Mouse (Mus musculus) kidney, embryonic 16.5 days (tissue): ENCODE data around the gene Ahrr. TPM values are rescaled to one million over a fixed set of nuclear protein-coding genes. Genes with fewer than 3 reads are reported as not detected.

ENCODE experiments used
- ATAC-seq: fragments of 200-750 bp; cut with Nextera tagmentation; 2 replicates; pipeline ENCODE4 v1.8.0; 2017; ENCODE audit warnings: moderate TSS enrichment; ENCODE audit not compliant: low FRiP score, low TSS enrichment
- H3K27ac ChIP-seq: fragments of 300-500 bp; sonication (generic); 2 replicates; pipeline ENCODE4 v1.5.1; 2014; ENCODE audit warnings: low read length
- H3K27me3 ChIP-seq: fragments of 300-500 bp; sonication (generic); 2 replicates; pipeline ENCODE4 v1.6.1; 2014; ENCODE audit warnings: low read length, control low read depth, mixed read lengths; ENCODE audit not compliant: insufficient read depth
- H3K36me3 ChIP-seq: fragments of 300-500 bp; sonication (generic); 2 replicates; pipeline ENCODE4 v1.6.1; 2014; ENCODE audit warnings: low read length, control low read depth, mixed read lengths; ENCODE audit not compliant: insufficient read depth
- H3K4me1 ChIP-seq: fragments of 300-500 bp; sonication (generic); 2 replicates; pipeline ENCODE4 v1.6.1; 2014; ENCODE audit warnings: low read length, control low read depth, mixed read lengths; ENCODE audit not compliant: insufficient read depth
- H3K4me2 ChIP-seq: fragments of 300-500 bp; sonication (generic); replicated peaks from 2 replicates; pipeline ENCODE4 v1.6.1; 2014; ENCODE audit warnings: low read depth, low read length
- H3K4me3 ChIP-seq: fragments of 300-500 bp; sonication (generic); 2 replicates; pipeline ENCODE4 v1.5.1; 2014; ENCODE audit warnings: mild to moderate bottlenecking, low read length
- H3K9ac ChIP-seq: fragments of 300-500 bp; sonication (generic); replicated peaks from 2 replicates; pipeline ENCODE4 v1.6.1; 2014; ENCODE audit warnings: low read length
- H3K9me3 ChIP-seq: fragments of 300-500 bp; sonication (generic); 2 replicates; pipeline ENCODE4 v1.6.1; 2016; ENCODE audit warnings: low read length, control low read depth
- WGBS: fragments of 180-500 bp; shearing (Covaris S2); extraction: QIAGEN DNeasy Blood & Tissue Kit; methylation state at CpG from one replicate; pipeline ENCODE4 v1.1.7; 2014; 5-methylcytosine and 5-hydroxymethylcytosine counted together
- polyA plus RNA-seq: library from polyadenylated mRNA; unstranded; fragments of >200 nt; fragmentation: Nextera tagmentation; extraction: Ambion mirVana; gene quantifications from 2 replicates; pipeline ENCODE4 v1.2.1, GENCODE M21; 2015

The Ahrr gene
- polyA plus RNA-seq, 1 experiment from 2014 or later: 0.55 TPM

GRCm38 (mm10) chr13:74302050-74303037 is 10.2 kb upstream of the Ahrr start:
- Histone ChIP-seq H3K4me2 (no peak overlapping the region), H3K9me3 (no peaks in the 10 kb centered on the region), H3K9ac (no peak overlapping the region), H3K27ac (no peak overlapping the region), H3K27me3 (no peaks in the 10 kb centered on the region), H3K4me1 (no peaks in the 10 kb centered on the region), H3K4me3 (no peak overlapping the region), H3K36me3 (peaks cover 29% of the 10 kb centered on the region)
- 82% methylated on average over 10 of the region's 10 CpGs for WGBS
- 0 out of 2 replicates have a peak, but pooled peaks have one; percentile 10 for ATAC-seq

DNA sequence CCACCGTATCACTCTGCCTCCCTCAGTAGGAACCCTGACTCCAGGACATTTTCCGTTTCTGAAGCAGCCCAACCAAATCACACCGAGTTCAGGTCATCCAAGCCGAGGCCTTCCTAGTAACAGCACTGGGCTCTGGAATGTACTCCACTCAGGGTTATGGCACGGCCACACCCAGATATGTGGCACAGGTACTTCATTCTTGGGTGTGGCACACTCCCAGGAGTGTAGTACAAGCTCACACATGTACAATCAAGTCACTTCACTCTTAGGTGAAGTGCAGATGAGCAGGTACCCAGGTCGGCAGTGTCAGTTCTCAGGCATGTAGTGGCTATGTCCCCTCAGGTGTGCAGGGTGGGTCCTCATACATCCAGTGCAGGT is 9.5 kb upstream of the Ahrr start:
- H3K4me3 ChIP-seq: no peak overlapping the region
- peak; percentile 24; the same call in 1 of the 2 replicates for ATAC-seq
- H3K36me3 ChIP-seq: peaks cover 29% of the 10 kb centered on the region
- H3K27ac ChIP-seq: no peak overlapping the region
- 72% methylated on average over 6 of the region's 6 CpGs for WGBS
- H3K4me2 ChIP-seq: no peak overlapping the region
- no peaks in the 10 kb centered on the region for H3K4me1 ChIP-seq
- H3K9me3 ChIP-seq: no peaks in the 10 kb centered on the region
- H3K27me3 ChIP-seq: no peaks in the 10 kb centered on the region
- H3K9ac ChIP-seq: no peak overlapping the region

- Histone ChIP-seq H3K36me3 (peaks cover 26% of the 10 kb centered on the region), H3K27ac (no peak overlapping the region), H3K9ac (no peak overlapping the region), H3K4me2 (no peak overlapping the region), H3K4me1 (no peaks in the 10 kb centered on the region), H3K4me3 (no peak overlapping the region), H3K27me3 (no peaks in the 10 kb centered on the region), H3K9me3 (no peaks in the 10 kb centered on the region)
- 44% methylated on average over 4 of the region's 4 CpGs for WGBS
- ATAC-seq: peak; percentile 82; the same call in 1 of the 2 replicates
These were observed 8.9 kb upstream of the Ahrr start for GRCm38 (mm10) chr13:74300925-74301606.

- Histone ChIP-seq H3K4me2 (no peak overlapping the region), H3K27ac (no peak overlapping the region), H3K4me3 (no peak overlapping the region), H3K36me3 (no peaks in the 10 kb centered on the region), H3K27me3 (peaks cover 17% of the 10 kb centered on the region), H3K9ac (no peak overlapping the region), H3K9me3 (no peaks in the 10 kb centered on the region), H3K4me1 (peaks cover 7% of the 10 kb centered on the region; the same call in 1 of the 2 replicates)
- ATAC-seq: no peak
- 72% methylated on average over 7 of the region's 7 CpGs for WGBS
These were observed 4.2 kb upstream of the Ahrr start for GRCm38 (mm10) chr13:74296376-74296775.

- H3K27me3 ChIP-seq: peaks cover 17% of the 10 kb centered on the region
- WGBS: 75% methylated on average over 5 of the region's 5 CpGs
- H3K9me3 ChIP-seq: no peaks in the 10 kb centered on the region
- H3K4me1 ChIP-seq: peaks cover 7% of the 10 kb centered on the region; the same call in 1 of the 2 replicates
- H3K4me2 ChIP-seq: no peak overlapping the region
- no peak overlapping the region for H3K27ac ChIP-seq
- H3K4me3 ChIP-seq: no peak overlapping the region
- H3K36me3 ChIP-seq: no peaks in the 10 kb centered on the region
- H3K9ac ChIP-seq: no peak overlapping the region
- no peak for ATAC-seq
These were observed 2.5 kb downstream of the Ahrr start for GRCm38 (mm10) chr13:74289646-74290045.

DNA sequence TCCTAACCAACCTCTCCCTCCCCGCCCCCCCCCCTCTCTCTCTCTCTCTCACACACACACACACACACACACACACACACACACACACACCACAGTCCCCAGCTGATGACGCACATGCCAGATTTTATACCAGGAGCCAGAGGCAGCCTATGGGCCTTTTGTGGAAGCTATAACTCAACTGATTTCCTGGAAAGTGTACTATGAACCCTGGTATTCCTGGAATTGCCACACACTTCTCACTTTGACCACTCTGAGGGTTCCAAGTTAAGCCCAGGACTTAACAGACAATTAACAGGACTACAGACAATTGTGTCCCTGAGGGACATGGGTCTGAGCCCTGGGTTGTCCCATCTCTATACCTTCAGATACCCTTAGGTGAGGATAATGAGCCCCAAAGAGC is 9.8 kb downstream of the Ahrr start:
- no peak for ATAC-seq
- H3K36me3 ChIP-seq: no peaks in the 10 kb centered on the region
- H3K9ac ChIP-seq: no peak overlapping the region
- no peaks in the 10 kb centered on the region for H3K9me3 ChIP-seq
- no peak overlapping the region for H3K4me2 ChIP-seq
- no peak overlapping the region for H3K4me3 ChIP-seq
- no peak overlapping the region for H3K27ac ChIP-seq
- H3K4me1 ChIP-seq: no peaks in the 10 kb centered on the region
- WGBS: 80% methylated on average over 1 of the region's 2 CpGs
- H3K27me3 ChIP-seq: 0 out of 2 replicates have a peak, but pooled peaks cover 3% of the 10 kb centered on the region

DNA sequence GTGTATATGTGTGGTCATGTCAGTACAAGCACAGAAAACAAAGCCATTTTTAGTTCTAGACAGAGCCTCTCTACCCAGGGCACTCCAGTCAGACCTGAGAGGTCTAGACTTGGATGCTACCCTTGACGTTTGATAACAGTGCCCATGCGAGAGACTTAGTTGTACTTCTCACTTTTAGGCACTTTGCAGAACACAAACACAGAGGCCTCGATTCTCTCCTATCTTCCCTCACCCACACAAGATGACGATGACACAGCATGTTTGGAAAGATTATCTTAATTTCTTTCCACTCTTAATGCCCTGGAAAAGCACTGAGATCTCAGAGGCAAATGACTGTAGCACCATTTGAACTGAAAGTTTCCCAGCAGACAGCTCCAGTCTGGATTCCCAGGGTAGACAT is 16.4 kb downstream of the Ahrr start:
- no peak overlapping the region for H3K4me2 ChIP-seq
- no peak for ATAC-seq
- H3K9ac ChIP-seq: no peak overlapping the region
- H3K9me3 ChIP-seq: no peaks in the 10 kb centered on the region
- no peak overlapping the region for H3K4me3 ChIP-seq
- no peaks in the 10 kb centered on the region for H3K4me1 ChIP-seq
- no peak overlapping the region for H3K27ac ChIP-seq
- H3K36me3 ChIP-seq: no peaks in the 10 kb centered on the region
- WGBS: 74% methylated on average over 4 of the region's 4 CpGs
- no peaks in the 10 kb centered on the region for H3K27me3 ChIP-seq

- ATAC-seq: peak; percentile 90
- Histone ChIP-seq H3K27me3 (no peaks in the 10 kb centered on the region), H3K4me3 (peak overlapping the region; percentile 56), H3K4me2 (peak overlapping the region; percentile 98), H3K36me3 (no peaks in the 10 kb centered on the region), H3K27ac (no peak overlapping the region), H3K9ac (peak overlapping the region; percentile 75), H3K4me1 (peaks cover 12% of the 10 kb centered on the region; the same call in 1 of the 2 replicates), H3K9me3 (no peaks in the 10 kb centered on the region)
- WGBS: 5% methylated on average over 10 of the region's 10 CpGs
These were observed 31.7 kb downstream of the Ahrr start for GRCm38 (mm10) chr13:74260231-74260992.

DNA sequence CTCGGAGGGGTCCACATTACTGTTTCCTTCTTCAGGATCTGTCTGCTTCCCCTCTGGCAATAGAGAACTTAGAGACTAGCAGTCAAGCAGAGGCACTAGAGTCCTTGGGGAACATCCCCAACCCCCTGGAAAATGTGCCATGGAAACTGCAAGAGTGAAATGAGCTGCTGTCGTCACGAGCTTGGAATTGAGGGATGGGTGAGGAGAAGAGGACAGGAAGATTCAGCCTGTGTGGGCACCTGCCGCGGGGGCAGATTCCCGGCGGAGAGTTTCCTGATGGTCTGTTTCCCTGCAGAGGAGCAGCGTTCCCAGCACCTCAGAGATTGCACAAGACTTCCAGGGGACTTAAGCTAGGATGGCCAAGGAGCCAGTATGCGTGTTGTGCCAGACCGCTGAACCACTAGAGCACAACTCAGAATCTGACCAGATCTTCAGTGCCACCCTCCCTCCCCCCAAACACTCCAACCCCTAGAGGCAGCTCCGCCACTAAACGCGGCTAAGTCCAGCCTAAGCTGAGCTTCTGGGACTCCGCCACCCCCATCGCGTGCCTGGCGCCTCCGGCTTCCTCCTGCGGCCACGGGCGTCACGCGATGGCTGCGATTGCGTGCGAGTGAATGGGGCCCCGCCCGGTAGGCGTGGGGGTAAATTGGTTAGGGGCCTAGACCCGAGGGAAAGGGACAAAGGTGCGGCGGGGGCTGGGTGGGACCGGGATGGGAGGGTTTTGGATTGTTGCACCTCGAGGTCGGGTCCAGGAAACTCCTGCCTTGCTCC is 32.5 kb downstream of the Ahrr start:
- peaks cover 12% of the 10 kb centered on the region; the same call in 1 of the 2 replicates for H3K4me1 ChIP-seq
- H3K9me3 ChIP-seq: no peaks in the 10 kb centered on the region
- peak overlapping the region; percentile 75 for H3K9ac ChIP-seq
- no peak overlapping the region for H3K27ac ChIP-seq
- WGBS: 5% methylated on average over 35 of the region's 35 CpGs
- H3K36me3 ChIP-seq: no peaks in the 10 kb centered on the region
- ATAC-seq: peak; percentile 82
- no peaks in the 10 kb centered on the region for H3K27me3 ChIP-seq
- H3K4me3 ChIP-seq: peak overlapping the region; percentile 56
- H3K4me2 ChIP-seq: peak overlapping the region; percentile 98
